Mouse (Mus musculus): ENCODE measurements around the gene Nwd2. TPM values are rescaled to one million over a fixed set of nuclear protein-coding genes. Genes with fewer than 3 reads are reported as not detected.

Nwd2 gene
- 10 to 100 TPM; 41.7 to 46.0 TPM for total RNA-seq (2021)

DNA sequence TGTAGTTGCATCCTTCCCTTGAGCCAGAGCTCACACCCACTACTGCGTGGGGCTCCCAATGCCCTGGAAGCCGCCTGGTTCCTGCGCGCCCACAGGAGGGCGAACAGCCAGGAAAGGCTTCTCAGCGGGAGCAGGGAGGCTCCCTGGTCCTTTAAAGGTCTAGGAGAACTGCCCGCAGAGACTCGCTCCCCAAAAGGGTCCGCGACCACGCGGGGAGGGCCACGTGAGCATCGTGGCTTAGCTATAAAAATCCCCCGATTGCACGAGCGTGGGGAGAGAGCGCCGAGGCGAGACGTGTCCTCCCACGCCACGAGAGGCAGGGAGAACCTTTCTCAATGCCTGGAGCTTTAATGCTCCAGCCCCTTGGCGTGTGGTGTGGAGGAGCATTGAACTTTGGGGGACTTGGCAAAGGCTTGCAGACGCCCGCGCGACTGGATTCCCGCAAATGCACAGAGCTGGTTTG lies at the start of gene Nwd2:
TSS of gene Nwd2 (plus strand) at position 33 of the 463 bp plus-strand sequence.
- peak; percentile 62 to 71 for DNase-seq (ENCODE audit: low spot score in 2 of 2)
- intact Hi-C loops (cut with DNase I): loop anchor here (5.0 to 10.0 kb wide), 4 partner anchors 147 to 742 kb away; no protein-coding TSS in a partner anchor

- peak; percentile 39 to 46 for DNase-seq (ENCODE audit: low spot score in 2 of 2)
- intact Hi-C loops (cut with DNase I): no loop called here
Measured at GRCm38 (mm10) chr5:63607447-63607846, 41.5 kb upstream of the Nwd2 start.

- DNase-seq (ENCODE audit: low spot score in 2 of 2): no peak
- intact Hi-C loops (cut with DNase I): loop anchor here (10.0 kb wide), 1 partner anchor 292 kb away; no protein-coding TSS in a partner anchor
Measured at GRCm38 (mm10) chr5:63616792-63617668, 31.9 kb upstream of the Nwd2 start.

DNA sequence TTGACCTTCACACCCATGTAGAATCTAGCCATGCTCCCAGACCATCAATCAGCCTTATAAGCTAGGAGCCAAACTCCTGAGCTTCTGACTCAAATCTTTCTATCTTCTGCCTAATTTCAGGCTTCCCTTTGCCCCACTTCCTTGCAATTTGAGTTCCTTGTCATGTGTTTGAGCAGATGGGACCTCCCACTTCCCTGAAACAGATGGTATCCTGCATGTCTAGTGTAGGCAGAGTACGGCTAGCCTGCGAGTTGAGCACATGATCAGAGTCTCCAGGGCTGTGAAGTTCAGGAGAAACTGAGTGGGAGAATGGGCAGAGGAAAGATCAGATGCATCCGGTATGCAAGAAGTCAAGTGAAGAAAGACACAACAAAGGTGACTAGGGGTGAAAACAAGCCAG lies 24.8 kb upstream of the Nwd2 start:
- DNase-seq (ENCODE audit: low spot score in 2 of 2): peak; percentile 75 to 77
- intact Hi-C loops (cut with DNase I): no loop called here

- intact Hi-C loops (cut with DNase I): no loop called here
- no peak for DNase-seq (ENCODE audit: low spot score in 2 of 2)
Measured at GRCm38 (mm10) chr5:63627832-63628530, 20.9 kb upstream of the Nwd2 start.

DNA sequence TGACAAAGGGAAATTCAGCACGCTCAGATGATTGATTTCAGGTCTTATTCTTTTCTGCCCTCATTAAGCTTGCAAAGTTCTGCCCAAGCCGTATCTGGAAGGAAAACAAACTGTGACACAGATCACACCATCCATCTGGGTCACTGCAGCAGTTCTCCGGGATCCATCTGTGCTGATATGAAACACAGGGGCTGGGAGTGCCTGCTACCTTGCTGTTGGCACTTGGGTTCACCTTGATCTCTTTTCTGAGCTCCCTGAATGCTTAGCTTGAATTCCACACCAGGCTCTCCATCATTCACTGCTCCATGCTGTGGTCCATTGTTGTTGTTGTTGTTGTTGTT lies 20.4 kb upstream of the Nwd2 start:
- no peak for DNase-seq (ENCODE audit: low spot score in 2 of 2)
- intact Hi-C loops (cut with DNase I): no loop called here

DNA sequence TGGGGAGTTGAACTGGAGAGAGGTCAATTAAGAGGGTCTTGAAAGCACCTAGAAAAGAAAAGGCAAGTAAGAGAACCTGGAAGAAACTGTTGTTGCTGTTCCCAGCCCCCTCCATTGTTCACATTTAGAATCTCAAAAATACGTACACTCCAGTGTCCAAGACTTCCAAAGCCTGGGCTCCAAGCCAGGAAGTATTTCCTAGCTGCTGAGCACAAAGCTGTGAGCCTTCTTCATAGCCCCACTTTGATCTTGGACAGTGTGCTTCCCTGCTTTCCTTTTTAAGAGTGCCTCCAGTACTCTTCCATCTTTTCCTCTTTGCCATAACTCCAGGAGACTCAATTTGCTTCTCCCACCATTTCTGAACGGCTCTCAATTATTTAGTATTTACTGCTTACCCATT lies 14.3 kb upstream of the Nwd2 start:
- intact Hi-C loops (cut with DNase I): no loop called here
- DNase-seq (ENCODE audit: low spot score in 2 of 2): peak in 1 of 2 experiments; percentile 17

DNA sequence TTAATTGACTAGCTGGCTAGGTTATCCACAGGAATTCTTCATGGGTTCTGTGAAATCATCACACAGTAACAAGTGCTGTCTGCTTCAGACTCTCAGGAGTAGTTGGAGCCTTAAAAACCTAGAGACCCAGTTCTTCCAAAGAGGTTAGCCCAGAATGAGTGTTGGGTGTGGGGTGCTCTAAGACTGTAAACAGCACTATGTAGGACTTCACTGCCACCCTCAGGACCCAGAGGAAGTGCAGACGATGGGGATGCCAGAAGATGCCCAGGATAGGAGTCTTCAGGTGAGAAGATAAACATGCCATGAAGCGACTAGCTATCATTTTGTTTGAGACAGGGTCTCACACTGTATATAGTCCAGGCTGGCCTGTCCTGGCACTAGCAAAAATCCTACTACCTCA lies 715 bp upstream of the Nwd2 start:
- intact Hi-C loops (cut with DNase I): loop anchor here (5.0 to 10.0 kb wide), 4 partner anchors 146 to 741 kb away; no protein-coding TSS in a partner anchor
- peak; percentile 47 to 54 for DNase-seq (ENCODE audit: low spot score in 2 of 2)

DNA sequence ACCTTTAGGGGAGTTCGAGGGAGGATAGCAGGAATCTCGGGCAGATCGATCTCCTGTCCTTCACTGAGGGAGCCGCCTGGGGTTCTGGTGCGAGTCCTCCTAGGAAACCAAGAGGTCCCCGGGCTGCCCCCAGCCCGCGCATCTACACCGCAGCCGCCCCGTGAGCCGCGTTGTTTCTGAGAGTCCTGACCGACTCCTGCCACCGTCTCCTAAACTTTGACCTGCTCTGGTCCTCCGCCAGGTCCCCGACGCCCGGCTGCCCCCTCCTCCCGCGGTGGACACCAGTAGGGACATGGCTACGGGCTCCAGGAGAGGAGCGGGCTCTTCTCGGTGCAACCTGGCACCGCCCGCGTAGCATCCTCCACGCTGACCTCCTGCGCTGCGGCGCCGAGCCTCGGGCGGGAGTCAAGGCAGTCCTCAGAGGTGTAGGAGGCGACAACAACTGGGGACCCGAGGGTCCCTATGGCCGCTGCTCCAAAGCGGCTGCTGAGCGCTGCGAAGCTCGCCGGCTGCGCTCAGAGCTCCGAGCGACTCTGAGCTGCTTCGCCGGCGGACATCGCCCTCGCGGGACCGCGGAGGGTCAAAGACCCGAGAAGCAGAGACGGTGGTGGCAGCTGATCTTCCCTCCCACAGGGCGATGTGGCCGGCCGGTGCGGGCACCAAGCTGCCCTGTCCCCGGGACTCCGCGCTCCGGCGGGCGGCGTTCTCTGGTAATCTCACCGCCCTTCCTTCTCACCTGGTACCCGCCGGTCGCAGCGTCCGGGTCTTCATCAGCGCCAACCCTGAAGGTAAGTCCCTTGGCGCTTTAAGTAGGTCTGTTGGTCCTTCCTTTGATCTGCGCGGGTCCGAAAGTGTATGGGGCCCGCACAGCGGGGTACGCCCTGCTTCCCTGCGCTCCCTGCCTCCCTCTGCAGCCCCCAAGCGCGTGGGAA lies 897 bp downstream of the Nwd2 start:
- intact Hi-C loops (cut with DNase I): loop anchor here (5.0 to 10.0 kb wide), 5 partner anchors 115 to 742 kb away; no protein-coding TSS in a partner anchor
- DNase-seq (ENCODE audit: low spot score in 2 of 2): peak; percentile 41 to 54

DNA sequence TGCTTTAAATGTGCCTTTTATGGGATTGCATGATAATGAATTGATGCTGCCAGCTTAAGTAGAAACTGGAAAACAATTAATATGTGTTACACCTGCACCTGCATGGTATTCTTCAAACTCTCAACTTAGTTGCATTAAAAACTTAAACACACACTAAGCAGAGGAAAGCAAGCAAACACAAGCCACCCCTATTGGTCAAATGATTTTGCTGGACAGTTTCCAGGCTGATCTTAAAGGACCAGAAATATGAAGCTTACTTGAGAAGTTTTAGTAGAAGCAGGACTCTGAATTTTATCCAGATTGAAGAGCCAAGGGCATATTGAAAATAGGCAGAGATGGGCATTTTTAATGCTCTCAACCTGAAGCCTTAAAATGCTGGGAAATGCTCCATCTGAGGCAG lies 2.9 kb downstream of the Nwd2 start:
- intact Hi-C loops (cut with DNase I): loop anchor here (10.0 kb wide), 1 partner anchor 113 kb away; no protein-coding TSS in a partner anchor
- DNase-seq (ENCODE audit: low spot score in 2 of 2): no peak

DNA sequence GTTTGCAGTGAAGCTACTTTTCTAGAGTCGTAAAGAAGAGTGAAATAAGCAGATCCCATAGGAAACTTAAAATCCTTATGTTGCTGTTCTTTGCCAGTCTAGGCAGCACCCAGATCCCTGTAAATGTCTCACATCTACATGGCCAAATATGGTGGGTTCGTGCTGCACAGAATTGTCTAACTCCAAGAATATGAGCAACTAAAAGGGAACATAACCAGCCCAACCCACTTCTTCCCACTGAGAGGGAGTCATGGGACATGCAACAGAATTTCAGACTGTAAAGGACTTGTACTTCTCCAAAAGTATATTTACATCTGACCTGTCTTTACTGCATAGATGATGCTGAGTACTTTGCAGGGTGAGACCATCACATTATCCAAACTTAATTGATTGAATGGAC lies 3.8 kb downstream of the Nwd2 start:
- no peak for DNase-seq (ENCODE audit: low spot score in 2 of 2)
- intact Hi-C loops (cut with DNase I): loop anchor here (10.0 kb wide), 1 partner anchor 112 kb away; no protein-coding TSS in a partner anchor

- no peak for DNase-seq (ENCODE audit: low spot score in 2 of 2)
- intact Hi-C loops (cut with DNase I): no loop called here
Measured at GRCm38 (mm10) chr5:63666884-63667283, 18.0 kb downstream of the Nwd2 start.

GRCm38 (mm10) chr5:63675934-63676333 lies 27.0 kb downstream of the Nwd2 start:
- DNase-seq (ENCODE audit: low spot score in 2 of 2): no peak
- intact Hi-C loops (cut with DNase I): no loop called here

DNA sequence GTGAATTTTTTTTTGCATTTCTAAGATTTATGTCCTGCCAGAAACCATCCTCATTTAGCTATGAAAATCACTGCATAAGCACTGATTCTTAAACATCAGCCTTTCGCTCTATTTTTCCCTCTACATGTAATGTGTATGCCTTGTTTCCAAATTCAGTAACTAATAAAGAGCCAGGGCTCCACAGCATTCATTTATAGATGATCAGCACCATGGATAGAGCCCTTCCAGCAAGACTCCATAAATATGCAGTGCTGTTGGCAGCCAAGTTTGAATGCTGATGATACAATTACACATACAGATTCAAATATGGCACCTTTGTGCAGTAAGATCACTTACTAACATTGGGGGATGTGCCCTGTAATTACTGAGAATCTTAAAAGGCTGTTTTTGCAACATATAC lies 40.2 kb downstream of the Nwd2 start:
- intact Hi-C loops (cut with DNase I): no loop called here
- no peak for DNase-seq (ENCODE audit: low spot score in 2 of 2)

GRCm38 (mm10) chr5:63696784-63697183 lies 47.9 kb downstream of the Nwd2 start:
- DNase-seq (ENCODE audit: low spot score in 2 of 2): no peak
- intact Hi-C loops (cut with DNase I): no loop called here

DNA sequence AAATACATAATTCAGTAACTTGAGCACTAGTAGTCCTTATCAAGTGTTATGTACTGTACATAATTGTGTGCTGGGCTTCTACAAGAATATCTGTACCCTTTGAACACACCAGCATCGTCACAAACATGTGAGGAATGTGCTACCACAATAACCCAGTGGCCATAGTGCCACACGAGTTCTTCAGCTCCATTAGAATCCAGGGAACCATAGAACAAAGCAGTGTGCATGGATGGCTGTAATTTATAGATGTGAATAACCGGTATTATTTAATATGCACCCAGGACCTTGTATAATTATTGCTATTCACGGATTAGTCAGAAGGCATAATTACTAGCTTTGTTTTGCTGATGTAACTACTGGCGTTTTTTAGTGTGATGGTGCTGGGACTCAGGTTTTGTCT lies 48.3 kb downstream of the Nwd2 start:
- intact Hi-C loops (cut with DNase I): no loop called here
- no peak for DNase-seq (ENCODE audit: low spot score in 2 of 2)

DNA sequence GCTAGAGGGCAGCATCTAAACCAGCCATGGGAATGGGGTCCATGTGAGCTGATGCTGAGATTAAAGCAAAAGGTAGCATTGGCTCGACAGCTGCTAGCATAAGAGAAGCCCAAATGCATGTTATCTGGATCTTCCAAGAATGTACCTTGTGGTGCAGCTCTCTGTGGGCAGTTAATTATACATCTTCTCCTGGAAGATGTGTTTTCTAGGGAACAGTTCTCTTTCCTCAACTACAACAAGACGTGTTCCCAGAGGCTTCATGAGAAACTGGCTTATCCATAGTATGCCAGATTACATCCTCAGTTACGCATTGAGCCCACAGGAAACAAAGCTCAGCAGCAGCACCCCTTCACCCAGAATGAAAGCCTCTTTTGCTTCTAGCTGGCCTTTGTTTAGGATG lies 80.1 kb downstream of the Nwd2 start:
- intact Hi-C loops (cut with DNase I): no loop called here
- no peak for DNase-seq (ENCODE audit: low spot score in 2 of 2)

- no peak for DNase-seq (ENCODE audit: low spot score in 2 of 2)
- intact Hi-C loops (cut with DNase I): no loop called here
Measured at GRCm38 (mm10) chr5:63735521-63735920, 86.6 kb downstream of the Nwd2 start.

- no peak for DNase-seq (ENCODE audit: low spot score in 2 of 2)
- intact Hi-C loops (cut with DNase I): no loop called here
Measured at GRCm38 (mm10) chr5:63743426-63743825, 94.5 kb downstream of the Nwd2 start.
